Mouse (Mus musculus): Measurements from ENCODE around the gene Mogs.

GRCm38 (mm10) chr6:83161921-83162641, 46.8 kb downstream of the Mogs start:
- TF ChIP-seq CTCF (IDR thresholded peaks at IDR 0.05; ENCODE audit: low read depth, low read length) (no peak), POLR2A (IDR thresholded peaks at IDR 0.05; ENCODE audit: insufficient read depth, low read length) (no peak)

All from ES-Bruce4 (cell line).